Mouse (Mus musculus) kidney, embryonic 16.5 days (tissue): ENCODE measurements at regions not wholly inside any gene's neighbourhood (a gene's known extent, or its start where the extent isn't known, plus 50 kb on each side); places are given as distances from the start of the nearest gene placed in this dataset.

Experiments used
- ATAC-seq: fragments of 200-750 bp; cut with Nextera tagmentation; 2 replicates; pipeline ENCODE4 v1.8.0; 2017; ENCODE audit warnings: moderate TSS enrichment; ENCODE audit not compliant: low FRiP score, low TSS enrichment
- H3K27ac ChIP-seq: fragments of 300-500 bp; sonication (generic); 2 replicates; pipeline ENCODE4 v1.5.1; 2014; ENCODE audit warnings: low read length
- H3K27me3 ChIP-seq: fragments of 300-500 bp; sonication (generic); 2 replicates; pipeline ENCODE4 v1.6.1; 2014; ENCODE audit warnings: low read length, control low read depth, mixed read lengths; ENCODE audit not compliant: insufficient read depth
- H3K36me3 ChIP-seq: fragments of 300-500 bp; sonication (generic); 2 replicates; pipeline ENCODE4 v1.6.1; 2014; ENCODE audit warnings: low read length, control low read depth, mixed read lengths; ENCODE audit not compliant: insufficient read depth
- H3K4me1 ChIP-seq: fragments of 300-500 bp; sonication (generic); 2 replicates; pipeline ENCODE4 v1.6.1; 2014; ENCODE audit warnings: low read length, control low read depth, mixed read lengths; ENCODE audit not compliant: insufficient read depth
- H3K4me2 ChIP-seq: fragments of 300-500 bp; sonication (generic); replicated peaks from 2 replicates; pipeline ENCODE4 v1.6.1; 2014; ENCODE audit warnings: low read depth, low read length
- H3K4me3 ChIP-seq: fragments of 300-500 bp; sonication (generic); 2 replicates; pipeline ENCODE4 v1.5.1; 2014; ENCODE audit warnings: mild to moderate bottlenecking, low read length
- H3K9ac ChIP-seq: fragments of 300-500 bp; sonication (generic); replicated peaks from 2 replicates; pipeline ENCODE4 v1.6.1; 2014; ENCODE audit warnings: low read length
- H3K9me3 ChIP-seq: fragments of 300-500 bp; sonication (generic); 2 replicates; pipeline ENCODE4 v1.6.1; 2016; ENCODE audit warnings: low read length, control low read depth
- whole genome bisulfite sequencing: fragments of 180-500 bp; shearing (Covaris S2); extraction: QIAGEN DNeasy Blood & Tissue Kit; methylation state at CpG from one replicate; pipeline ENCODE4 v1.1.7; 2014; 5-methylcytosine and 5-hydroxymethylcytosine counted together

- Histone ChIP-seq H3K4me1 (peaks cover 4% of the 10 kb centered on the region; the same call in 1 of the 2 replicates), H3K27ac (0 out of 2 replicates have a peak overlapping the region, but pooled peaks have one; percentile 41), H3K36me3 (no peaks in the 10 kb centered on the region), H3K9me3 (no peaks in the 10 kb centered on the region), H3K4me3 (no peak overlapping the region), H3K9ac (no peak overlapping the region), H3K4me2 (no peak overlapping the region), H3K27me3 (no peaks in the 10 kb centered on the region)
- no peak for ATAC-seq
- 69% methylated on average over 2 of the region's 2 CpGs for WGBS
Observed at GRCm38 (mm10) chr14:99617374-99617773, 318.9 kb downstream of the Klf5 start.

GRCm38 (mm10) chr14:99621538-99621937, 323.0 kb downstream of the Klf5 start:
- 84% methylated on average over 3 of the region's 3 CpGs for WGBS
- no peaks in the 10 kb centered on the region for H3K36me3 ChIP-seq
- no peaks in the 10 kb centered on the region for H3K9me3 ChIP-seq
- no peak; the same call in 1 of the 2 replicates for ATAC-seq
- no peak overlapping the region for H3K9ac ChIP-seq
- no peak overlapping the region for H3K4me3 ChIP-seq
- no peaks in the 10 kb centered on the region for H3K27me3 ChIP-seq
- no peak overlapping the region for H3K27ac ChIP-seq
- peaks cover 4% of the 10 kb centered on the region; the same call in 1 of the 2 replicates for H3K4me1 ChIP-seq
- no peak overlapping the region for H3K4me2 ChIP-seq

- Histone ChIP-seq H3K27ac (no peak overlapping the region), H3K36me3 (no peaks in the 10 kb centered on the region), H3K4me3 (no peak overlapping the region), H3K4me2 (no peak overlapping the region), H3K9me3 (no peaks in the 10 kb centered on the region), H3K4me1 (no peaks in the 10 kb centered on the region), H3K9ac (no peak overlapping the region), H3K27me3 (no peaks in the 10 kb centered on the region)
- no peak for ATAC-seq
- 64% methylated on average over 10 of the region's 10 CpGs for WGBS
Observed at GRCm38 (mm10) chr14:99624380-99625327, 326.2 kb downstream of the Klf5 start.

- ATAC-seq = no peak
Observed at GRCm38 (mm10) chr14:99627615-99628014, 329.1 kb downstream of the Klf5 start.

GRCm38 (mm10) chr14:99631092-99631491, 332.6 kb downstream of the Klf5 start:
- Histone ChIP-seq H3K27ac (no peak overlapping the region), H3K36me3 (no peaks in the 10 kb centered on the region), H3K4me2 (no peak overlapping the region), H3K27me3 (no peaks in the 10 kb centered on the region), H3K9me3 (no peaks in the 10 kb centered on the region), H3K4me1 (no peaks in the 10 kb centered on the region), H3K4me3 (no peak overlapping the region), H3K9ac (no peak overlapping the region)
- 50% methylated on average over 10 of the region's 10 CpGs for WGBS
- no peak for ATAC-seq

More at GRCm38 (mm10) chr14:99627615-99628014, 329.1 kb downstream of the Klf5 start:
- no peak overlapping the region for H3K4me3 ChIP-seq
- H3K9ac ChIP-seq = no peak overlapping the region
- H3K27ac ChIP-seq = no peak overlapping the region
- H3K4me1 ChIP-seq = no peaks in the 10 kb centered on the region
- no peaks in the 10 kb centered on the region for H3K27me3 ChIP-seq
- WGBS = 74% methylated on average over 1 of the region's 1 CpGs
- no peak overlapping the region for H3K4me2 ChIP-seq
- H3K9me3 ChIP-seq = no peaks in the 10 kb centered on the region
- no peaks in the 10 kb centered on the region for H3K36me3 ChIP-seq

- Histone ChIP-seq H3K27me3 (peaks cover 8% of the 10 kb centered on the region; the same call in 1 of the 2 replicates), H3K27ac (no peak overlapping the region), H3K4me1 (no peaks in the 10 kb centered on the region), H3K36me3 (no peaks in the 10 kb centered on the region), H3K4me2 (no peak overlapping the region), H3K9me3 (no peaks in the 10 kb centered on the region), H3K4me3 (no peak overlapping the region), H3K9ac (no peak overlapping the region)
- ATAC-seq = no peak
- 55% methylated on average over 4 of the region's 4 CpGs for WGBS
Observed at GRCm38 (mm10) chr14:99632444-99632843, 334.0 kb downstream of the Klf5 start.

- H3K27ac ChIP-seq = no peak overlapping the region
- H3K9ac ChIP-seq = no peak overlapping the region
- H3K36me3 ChIP-seq = no peaks in the 10 kb centered on the region
- H3K9me3 ChIP-seq = no peaks in the 10 kb centered on the region
- ATAC-seq = no peak
- no peak overlapping the region for H3K4me2 ChIP-seq
- no peak overlapping the region for H3K4me3 ChIP-seq
- WGBS = 91% methylated on average over 4 of the region's 4 CpGs
- H3K4me1 ChIP-seq = no peaks in the 10 kb centered on the region
- peaks cover 9% of the 10 kb centered on the region; the same call in 1 of the 2 replicates for H3K27me3 ChIP-seq
Observed at GRCm38 (mm10) chr14:99635556-99636150, 337.2 kb downstream of the Klf5 start.

GRCm38 (mm10) chr14:99641475-99642453, 343.3 kb downstream of the Klf5 start:
- peak; percentile 88 for ATAC-seq
- no peak overlapping the region for H3K9ac ChIP-seq
- no peak overlapping the region for H3K4me2 ChIP-seq
- H3K4me3 ChIP-seq = no peak overlapping the region
- 0 out of 2 replicates have a peak, but pooled peaks cover 6% of the 10 kb centered on the region for H3K27me3 ChIP-seq
- no peaks in the 10 kb centered on the region for H3K36me3 ChIP-seq
- H3K4me1 ChIP-seq = peaks cover 3% of the 10 kb centered on the region; the same call in 1 of the 2 replicates
- no peaks in the 10 kb centered on the region for H3K9me3 ChIP-seq
- no peak overlapping the region for H3K27ac ChIP-seq
- 37% methylated on average over 15 of the region's 15 CpGs for WGBS

- Histone ChIP-seq H3K4me2 (no peak overlapping the region), H3K4me3 (no peak overlapping the region), H3K9ac (no peak overlapping the region), H3K4me1 (peaks cover 2% of the 10 kb centered on the region; the same call in 1 of the 2 replicates), H3K27me3 (no peaks in the 10 kb centered on the region), H3K36me3 (no peaks in the 10 kb centered on the region), H3K27ac (no peak overlapping the region), H3K9me3 (no peaks in the 10 kb centered on the region)
- no peak for ATAC-seq
- WGBS = 66% methylated on average over 3 of the region's 3 CpGs
Observed at GRCm38 (mm10) chr14:99646323-99646722, 347.8 kb downstream of the Klf5 start.
